21 mouse cellular contexts compared by ENCODE assay signal in the genomic region with DNA sequence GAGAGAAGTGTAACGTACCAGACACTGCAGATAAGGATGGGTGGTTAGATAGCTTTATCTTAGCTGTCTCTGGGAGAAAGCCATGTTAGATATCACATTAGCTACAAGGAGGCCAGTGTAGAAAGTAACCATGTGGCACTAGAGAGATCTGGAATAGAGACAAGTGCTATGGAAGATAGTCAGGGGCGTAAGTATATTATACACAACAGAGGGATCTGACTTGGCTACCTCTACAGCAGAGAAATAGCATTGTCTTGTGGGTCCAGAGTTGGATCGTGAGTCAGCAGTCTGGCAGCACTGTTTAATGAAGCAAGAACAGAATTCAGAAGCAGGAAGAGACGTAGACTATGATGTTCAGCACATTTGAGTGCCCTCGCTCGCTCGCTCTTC.
DNase-seq lines count a peak whose midpoint lies in the region; ATAC-seq lines count a peak whose summit lies in the region.
"Had no signal": no experiment of that assay in that cellular context is flagged by ENCODE, and none has a peak within 500 bp of the region (broad histone marks: within the 10 kb centered on the region; RNA-seq: fewer than 3 reads in every experiment).

No protein-coding gene starts in this region.

- DNase-seq in brain, adult 2 months (ENCODE audit: low read depth, low spot score) = peak; percentile 40
- no peak for DNase-seq in forebrain, embryonic 10.5 days (ENCODE audit: extremely low spot score, low spot score)
- no peak for DNase-seq in embryo, embryonic 9.5 days (ENCODE audit: extremely low spot score)
- DNase-seq in right cerebral cortex, postnatal 10 days (ENCODE audit: low spot score in 2 of 2) = no peak
- DNase-seq: adrenal gland, postnatal 14 days; cerebellum, postnatal 10 days; gastrocnemius, postnatal 10 days; heart, postnatal 14 days; left cerebral cortex, postnatal 4 days; lung, adult 18-20 months; lung, postnatal 36 days; midbrain, embryonic 14.5 days had no signal

- H3K4me3 ChIP-seq in erythroblast, embryonic 14.5 days (replicated peaks) = peak overlapping the region; percentile 14
- H3K4me3 ChIP-seq in liver, embryonic 15.5 days (replicated peaks) = no peak overlapping the region
- H3K4me3 ChIP-seq in forebrain, embryonic 10.5 days = no peak overlapping the region
- H3K4me3 ChIP-seq: heart, embryonic 10.5 days; kidney, embryonic 15.5 days; myocyte; neural tube, embryonic 15.5 days had no signal

- H3K9ac ChIP-seq in liver, embryonic 15.5 days = no peak overlapping the region
- H3K9ac ChIP-seq: hindbrain, embryonic 14.5 days; kidney, embryonic 15.5 days; neural tube, embryonic 15.5 days had no signal

- no peaks in the 10 kb centered on the region for H3K9me3 ChIP-seq in erythroblast, embryonic 14.5 days (ENCODE audit: control insufficient read depth, low read length)
- H3K9me3 ChIP-seq in liver, embryonic 15.5 days (replicated peaks) = no peaks in the 10 kb centered on the region
- no peaks in the 10 kb centered on the region for H3K9me3 ChIP-seq in forebrain, embryonic 10.5 days
- H3K9me3 ChIP-seq: heart, embryonic 10.5 days; kidney, embryonic 15.5 days; neural tube, embryonic 15.5 days had no signal

- no peaks in the 10 kb centered on the region for H3K36me3 ChIP-seq in erythroblast, embryonic 14.5 days (ENCODE audit: control insufficient read depth)
- H3K36me3 ChIP-seq in liver, embryonic 15.5 days (replicated peaks) = no peaks in the 10 kb centered on the region
- H3K36me3 ChIP-seq in forebrain, embryonic 10.5 days (replicated peaks) = no peaks in the 10 kb centered on the region
- H3K36me3 ChIP-seq: heart, embryonic 10.5 days; kidney, embryonic 15.5 days; neural tube, embryonic 15.5 days had no signal

- peaks cover 40% of the 10 kb centered on the region for H3K4me1 ChIP-seq in erythroblast, embryonic 14.5 days (ENCODE audit: control insufficient read depth)
- H3K4me1 ChIP-seq in liver, embryonic 15.5 days (replicated peaks) = peaks cover 26% of the 10 kb centered on the region
- H3K4me1 ChIP-seq in forebrain, embryonic 10.5 days = no peaks in the 10 kb centered on the region
- H3K4me1 ChIP-seq: heart, embryonic 10.5 days; kidney, embryonic 15.5 days had no signal

- ATAC-seq in liver, embryonic 15.5 days (ENCODE audit: insufficient read depth) = peak; percentile 82
- no peak for ATAC-seq in CD4-positive, CD25-positive, alpha-beta regulatory T cell, adult 4 months
- ATAC-seq: intestine, embryonic 16.5 days had no signal

- H3K27ac ChIP-seq in liver, embryonic 15.5 days (replicated peaks) = peak overlapping the region; percentile 80
- H3K27ac ChIP-seq in forebrain, embryonic 10.5 days = no peak overlapping the region
- H3K27ac ChIP-seq: heart, embryonic 10.5 days; hindbrain, embryonic 14.5 days; kidney, embryonic 15.5 days; neural tube, embryonic 15.5 days had no signal

- peak overlapping the region; percentile 61 for H3K4me2 ChIP-seq in liver, embryonic 15.5 days
- H3K4me2 ChIP-seq: hindbrain, embryonic 14.5 days; kidney, embryonic 15.5 days; neural tube, embryonic 15.5 days had no signal

- WGBS in liver, embryonic 15.5 days (ENCODE audit: insufficient replicate concordance) = 31% methylated on average over 7 of the region's 7 CpGs
- 92% methylated on average over 7 of the region's 7 CpGs for WGBS in forebrain, embryonic 10.5 days

- no peaks in the 10 kb centered on the region for H3K27me3 ChIP-seq in erythroblast, embryonic 14.5 days (ENCODE audit: control insufficient read depth)
- H3K27me3 ChIP-seq in liver, embryonic 15.5 days = no peaks in the 10 kb centered on the region
- no peaks in the 10 kb centered on the region for H3K27me3 ChIP-seq in forebrain, embryonic 10.5 days (ENCODE audit: poor library complexity, severe bottlenecking)
- H3K27me3 ChIP-seq: kidney, embryonic 15.5 days; neural tube, embryonic 15.5 days had no signal
